Mouse (Mus musculus): ENCODE data around the gene Tle1.

Gene Tle1

DNA sequence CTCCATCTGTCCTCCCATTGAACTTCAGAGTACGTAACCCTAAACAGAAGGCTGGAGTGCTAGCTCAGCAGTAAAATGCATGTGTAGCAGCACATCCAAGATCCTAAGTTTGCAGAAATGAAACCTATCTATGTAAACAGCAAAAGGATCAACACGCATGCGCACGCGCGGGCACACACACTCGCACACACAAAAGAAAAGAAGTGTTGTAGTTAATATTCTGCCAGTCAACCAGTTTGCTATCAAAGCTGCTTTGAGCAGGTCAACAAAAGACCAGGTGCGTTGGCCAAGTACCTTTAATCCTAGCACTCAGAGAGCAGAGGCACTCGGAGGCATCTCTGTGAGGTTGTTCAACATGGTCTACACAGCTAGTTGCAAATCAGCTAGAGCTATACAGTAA, 35.0 kb downstream of the Tle1 start:
- DNase-seq (ENCODE audit: low spot score) = no peak

GRCm38 (mm10) chr4:72162445-72163218, 38.1 kb downstream of the Tle1 start:
- DNase-seq (ENCODE audit: low spot score) = no peak

GRCm38 (mm10) chr4:72160102-72160511, 40.6 kb downstream of the Tle1 start:
- no peak for DNase-seq (ENCODE audit: low spot score)

GRCm38 (mm10) chr4:72157931-72158371, 42.8 kb downstream of the Tle1 start:
- DNase-seq (ENCODE audit: low spot score) = no peak

DNA sequence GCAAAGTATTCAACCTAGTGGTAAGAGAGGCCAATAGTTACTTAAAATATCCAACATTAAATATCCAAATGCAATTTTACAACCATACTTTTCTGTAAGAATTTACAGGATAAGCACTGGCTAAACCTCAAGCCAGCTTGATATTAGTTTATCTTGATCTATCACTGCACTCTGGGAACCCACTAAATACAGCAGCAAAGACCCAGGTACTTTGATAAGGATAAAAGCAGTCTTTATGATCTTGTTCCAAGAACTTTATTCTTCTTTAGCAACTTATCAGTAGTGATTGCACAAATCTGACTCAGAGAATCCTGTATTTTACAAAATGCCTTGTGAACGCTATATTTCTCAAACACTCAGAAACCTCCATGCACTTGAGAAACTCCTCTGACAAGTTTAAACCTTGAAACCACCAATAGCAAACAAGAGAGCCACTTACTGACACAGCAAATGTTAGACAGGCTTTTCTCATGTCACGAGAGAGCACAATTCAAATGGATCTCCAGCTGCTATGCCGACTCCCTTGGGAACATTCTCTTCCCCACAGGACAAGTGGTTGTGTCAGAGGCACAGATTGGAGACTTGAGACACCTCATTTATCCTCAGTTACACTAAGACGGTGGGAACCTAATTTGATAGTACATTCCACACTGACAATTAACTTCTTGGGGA, 50.1 kb downstream of the Tle1 start:
- DNase-seq (ENCODE audit: low spot score) = no peak

DNA sequence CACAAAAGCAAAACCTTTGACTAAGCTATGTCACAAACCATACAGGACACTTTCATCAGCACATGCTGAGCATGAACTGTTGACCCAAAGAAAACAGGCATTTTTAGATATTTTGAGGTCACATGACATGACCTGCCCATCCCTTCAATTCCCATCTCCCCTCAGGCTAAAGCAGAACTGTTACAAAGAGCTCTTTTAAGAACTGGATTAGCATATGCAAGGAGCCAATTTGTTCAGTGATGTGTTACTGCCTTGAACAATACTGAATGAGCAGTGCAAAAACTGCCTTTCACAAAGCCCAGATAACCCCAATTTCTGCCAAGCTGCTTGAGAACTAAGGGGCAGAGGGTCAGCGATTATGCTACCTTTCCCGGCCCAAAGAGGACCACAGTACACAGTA, 54.7 kb downstream of the Tle1 start:
- DNase-seq (ENCODE audit: low spot score) = no peak

DNA sequence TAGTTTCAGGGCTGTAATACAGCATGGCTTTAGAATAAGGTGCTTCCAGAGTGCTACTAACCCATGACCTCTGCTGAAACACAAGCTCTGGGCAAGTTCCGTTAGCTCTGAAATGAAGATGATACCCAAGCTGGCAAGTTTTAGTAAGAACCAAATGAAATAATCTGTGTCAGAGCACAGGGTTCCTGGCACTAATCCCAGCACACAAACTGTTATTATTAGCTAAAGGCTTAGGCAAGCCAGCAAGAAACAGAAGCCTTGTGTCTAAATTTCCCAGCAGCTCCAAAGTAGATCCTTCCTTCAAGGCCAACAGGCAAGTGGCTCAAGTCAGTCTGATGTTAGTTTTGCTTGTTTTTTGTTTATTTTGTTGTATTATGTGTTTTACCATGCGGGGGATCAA, 56.2 kb downstream of the Tle1 start:
- no peak for DNase-seq (ENCODE audit: low spot score)

GRCm38 (mm10) chr4:72140706-72141105, 60.0 kb downstream of the Tle1 start:
- DNase-seq (ENCODE audit: low spot score) = no peak

GRCm38 (mm10) chr4:72139475-72140120, 61.1 kb downstream of the Tle1 start:
- DNase-seq (ENCODE audit: low spot score) = no peak

DNA sequence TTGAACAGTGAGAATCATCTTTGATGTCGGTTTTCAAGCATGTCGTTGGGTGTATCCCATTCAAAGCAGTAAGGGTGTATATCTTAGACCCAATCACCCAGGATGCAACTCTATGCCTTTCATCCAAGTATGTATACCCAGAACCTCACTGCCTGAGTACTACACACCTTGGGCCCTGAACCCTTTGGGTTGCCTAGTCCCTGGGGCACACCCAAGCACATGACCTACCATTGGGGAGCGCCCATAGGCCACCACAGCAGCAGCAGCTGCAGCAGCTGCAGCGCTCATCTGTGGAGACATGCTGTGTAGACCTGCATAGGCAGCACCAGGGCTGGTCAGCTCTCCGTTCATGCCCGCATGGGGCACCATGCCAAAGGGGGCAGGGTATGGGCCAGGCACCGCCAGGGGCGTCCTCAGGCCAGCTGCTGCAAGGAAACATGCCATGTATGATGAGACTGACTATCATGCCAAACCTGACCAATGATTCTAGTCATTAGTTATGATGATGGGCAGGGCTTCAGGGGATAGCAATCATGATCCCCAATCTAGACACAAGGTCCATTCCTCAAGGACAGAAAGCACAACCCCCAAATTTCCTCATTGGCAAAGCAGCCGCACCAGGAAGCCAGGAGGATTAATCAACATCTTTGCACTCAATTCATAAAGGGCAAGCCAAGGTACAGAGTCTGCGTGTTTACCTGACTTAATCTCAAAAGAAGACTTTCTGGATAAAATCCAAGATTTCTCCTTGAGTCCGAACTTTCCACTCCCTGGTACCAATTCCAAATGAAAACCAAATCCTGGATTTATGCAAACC, 62.2 kb downstream of the Tle1 start:
- DNase-seq (ENCODE audit: low spot score) = no peak

DNA sequence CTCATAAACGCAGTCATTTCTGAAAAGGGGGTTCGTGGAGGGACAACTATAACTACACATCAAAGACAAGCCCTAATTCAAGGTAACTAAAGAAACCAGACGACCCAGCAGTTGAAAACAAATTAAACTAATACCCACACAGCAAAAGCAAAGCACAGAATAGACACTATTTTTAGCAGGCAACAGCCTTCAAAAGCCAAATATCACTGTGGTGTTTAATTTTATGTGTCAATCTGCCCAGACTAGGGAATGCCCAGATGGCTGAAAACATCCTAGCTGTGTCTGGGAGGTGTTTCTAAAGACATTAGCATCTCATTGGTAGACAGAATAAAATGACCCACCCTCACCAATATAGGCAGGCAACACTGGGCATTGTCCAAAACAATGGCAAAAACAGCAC, 68.1 kb downstream of the Tle1 start:
- DNase-seq (ENCODE audit: low spot score) = no peak

- no peak for DNase-seq (ENCODE audit: low spot score)
Observed at GRCm38 (mm10) chr4:72127596-72127995, 73.1 kb downstream of the Tle1 start.

GRCm38 (mm10) chr4:72124790-72125189, 75.9 kb downstream of the Tle1 start:
- DNase-seq (ENCODE audit: low spot score) = no peak

DNA sequence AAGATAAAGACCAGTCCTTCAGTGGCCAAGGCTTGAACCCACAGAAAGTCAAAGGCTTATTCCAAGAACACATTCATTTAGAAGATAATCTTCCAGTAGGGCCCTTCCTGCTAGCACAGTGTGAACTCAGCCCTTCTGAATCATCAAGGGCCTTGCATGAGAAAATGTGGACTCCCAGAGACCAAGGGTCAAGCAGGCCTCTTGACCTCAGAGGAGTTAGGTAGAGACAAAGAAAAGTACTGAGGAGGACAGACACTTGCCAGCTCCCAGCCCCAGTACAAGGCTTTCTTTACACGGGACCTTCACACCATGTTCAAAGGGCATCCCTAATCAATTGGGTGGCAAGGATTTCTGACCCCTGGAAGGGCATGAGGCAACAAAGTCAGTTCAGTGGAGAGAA, 77.9 kb downstream of the Tle1 start:
- DNase-seq (ENCODE audit: low spot score) = no peak

DNA sequence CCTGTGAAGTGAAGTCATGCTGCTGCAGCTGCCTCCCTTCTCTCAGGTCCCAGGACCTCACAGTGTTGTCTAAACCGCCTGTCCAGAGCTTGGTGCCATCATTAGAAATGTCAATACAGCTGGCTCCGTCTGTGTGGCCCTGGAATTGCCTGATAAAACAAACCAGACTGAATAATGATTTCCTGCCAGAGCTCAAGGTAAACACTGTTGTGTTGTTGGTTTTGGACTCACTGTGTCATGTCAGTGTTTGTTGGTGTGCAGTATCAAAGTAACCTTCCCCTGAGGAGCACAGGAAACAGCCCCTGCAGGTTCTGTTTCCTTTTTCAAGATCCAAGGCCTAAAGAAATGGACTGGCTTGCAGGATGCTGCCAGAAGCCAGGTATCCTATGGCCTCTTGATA, 78.4 kb downstream of the Tle1 start:
- no peak for DNase-seq (ENCODE audit: low spot score)

- no peak for DNase-seq (ENCODE audit: low spot score)
Observed at GRCm38 (mm10) chr4:72120050-72120449, 80.7 kb downstream of the Tle1 start.

- DNase-seq (ENCODE audit: low spot score) = no peak
Observed at GRCm38 (mm10) chr4:72105702-72106101, 95.0 kb downstream of the Tle1 start.

- DNase-seq (ENCODE audit: low spot score) = no peak
Observed at GRCm38 (mm10) chr4:72104186-72104585, 96.5 kb downstream of the Tle1 start.

GRCm38 (mm10) chr4:72087811-72088210, 112.9 kb downstream of the Tle1 start:
- no peak for DNase-seq (ENCODE audit: low spot score)

- DNase-seq (ENCODE audit: low spot score) = no peak
Observed at GRCm38 (mm10) chr4:72069111-72069534, 131.6 kb downstream of the Tle1 start.

DNA sequence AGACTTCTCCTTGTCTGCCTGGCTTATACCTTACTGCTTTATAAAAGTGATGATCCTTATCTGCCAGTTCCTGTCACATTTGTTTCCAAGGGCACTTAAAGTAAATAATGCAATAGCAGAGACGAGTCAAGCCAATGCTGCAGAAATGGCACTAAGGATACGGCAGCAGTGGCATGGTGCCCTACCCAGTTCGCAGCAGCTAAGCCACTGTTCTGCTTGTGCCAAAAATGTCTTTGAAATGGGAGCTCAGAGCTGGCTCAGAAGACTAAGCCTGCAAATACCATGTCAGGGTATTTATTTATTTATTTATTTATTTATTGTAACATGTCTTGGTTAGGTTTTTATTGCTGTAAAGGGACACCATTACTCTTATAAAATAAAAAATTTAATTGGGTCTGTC, 132.8 kb downstream of the Tle1 start:
- no peak for DNase-seq (ENCODE audit: low spot score)

Data from urinary bladder, postnatal 25 days (tissue).